Mouse (Mus musculus) heart, embryonic 16.5 days (tissue): ENCODE results near the gene Cyp2d22. TPM values are rescaled to one million over a fixed set of nuclear protein-coding genes. Genes with fewer than 3 reads are reported as not detected.

ENCODE experiments used
- ATAC-seq: fragments of 200-750 bp; cut with Nextera tagmentation; replicated peaks from 2 replicates; pipeline ENCODE4 v1.8.0; 2017; ENCODE audit warnings: moderate number of reproducible peaks; ENCODE audit not compliant: insufficient read depth, low FRiP score; ENCODE audit errors: extremely low read depth
- H3K27ac ChIP-seq: fragments of 300-500 bp; sonication (generic); 2 replicates; pipeline ENCODE4 v1.5.1; 2014; ENCODE audit warnings: mild to moderate bottlenecking, low read length, control low read depth, moderate library complexity
- H3K27me3 ChIP-seq: fragments of 300-500 bp; sonication (generic); 2 replicates; pipeline ENCODE4 v1.6.1; 2014; ENCODE audit warnings: low read length, mixed read lengths; ENCODE audit not compliant: control insufficient read depth, insufficient read depth
- H3K36me3 ChIP-seq: fragments of 300-500 bp; sonication (generic); 2 replicates; pipeline ENCODE4 v1.6.1; 2014; ENCODE audit not compliant: control insufficient read depth, insufficient read depth
- H3K4me1 ChIP-seq: fragments of 300-500 bp; sonication (generic); 2 replicates; pipeline ENCODE4 v1.6.1; 2014; ENCODE audit warnings: low read length, mixed read lengths; ENCODE audit not compliant: control insufficient read depth, insufficient read depth
- H3K4me2 ChIP-seq: fragments of 300-500 bp; sonication (generic); 2 replicates; pipeline ENCODE4 v1.6.1; 2014; ENCODE audit warnings: low read depth, mild to moderate bottlenecking, control low read depth, low read length
- H3K4me3 ChIP-seq: fragments of 300-500 bp; sonication (generic); 2 replicates; pipeline ENCODE4 v1.5.1; 2014; ENCODE audit warnings: mild to moderate bottlenecking, control low read depth, low read length
- H3K9ac ChIP-seq: fragments of 300-500 bp; sonication (generic); 2 replicates; pipeline ENCODE4 v1.6.1; 2014; ENCODE audit warnings: low read length, control low read depth
- H3K9me3 ChIP-seq: fragments of 300-500 bp; sonication (generic); replicated peaks from 2 replicates; pipeline ENCODE4 v1.6.1; 2016; ENCODE audit warnings: low read length; ENCODE audit not compliant: control insufficient read depth
- WGBS: fragments of 180-500 bp; shearing (Covaris S2); extraction: QIAGEN DNeasy Blood & Tissue Kit; methylation state at CpG from one replicate; pipeline ENCODE4 v1.1.7; 2014; 5-methylcytosine and 5-hydroxymethylcytosine counted together
- polyA plus RNA-seq: library from polyadenylated mRNA; unstranded; fragments of >200 nt; fragmentation: Nextera tagmentation; extraction: Ambion mirVana; gene quantifications from 2 replicates; pipeline ENCODE4 v1.2.1, GENCODE M21; 2015

Gene Cyp2d22
- polyA plus RNA-seq, 1 experiment from 2014 or later: 13.6 TPM

DNA sequence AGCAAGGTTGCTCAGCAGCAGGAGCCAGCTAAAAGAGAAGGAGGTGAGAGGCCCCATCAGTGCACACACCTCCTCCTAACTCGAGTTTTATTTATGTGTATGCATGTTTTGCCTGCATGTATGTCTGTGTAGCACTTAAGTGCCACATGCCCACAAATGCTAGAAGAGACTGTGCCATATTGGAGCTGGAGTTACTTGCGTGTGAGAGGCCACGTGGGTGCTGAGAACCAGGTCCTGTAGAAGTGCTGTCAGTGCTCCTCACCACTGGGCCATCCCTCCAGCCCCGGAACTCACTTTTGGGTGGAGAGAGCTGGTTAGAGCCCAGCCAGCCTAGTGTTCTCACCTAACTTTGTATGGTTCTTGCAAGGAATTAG, 32.8 kb downstream of the Cyp2d22 start:
- WGBS: 71% methylated on average over 4 of the region's 4 CpGs
- ATAC-seq: no peak
- peak overlapping the region; percentile 91 for H3K27ac ChIP-seq

DNA sequence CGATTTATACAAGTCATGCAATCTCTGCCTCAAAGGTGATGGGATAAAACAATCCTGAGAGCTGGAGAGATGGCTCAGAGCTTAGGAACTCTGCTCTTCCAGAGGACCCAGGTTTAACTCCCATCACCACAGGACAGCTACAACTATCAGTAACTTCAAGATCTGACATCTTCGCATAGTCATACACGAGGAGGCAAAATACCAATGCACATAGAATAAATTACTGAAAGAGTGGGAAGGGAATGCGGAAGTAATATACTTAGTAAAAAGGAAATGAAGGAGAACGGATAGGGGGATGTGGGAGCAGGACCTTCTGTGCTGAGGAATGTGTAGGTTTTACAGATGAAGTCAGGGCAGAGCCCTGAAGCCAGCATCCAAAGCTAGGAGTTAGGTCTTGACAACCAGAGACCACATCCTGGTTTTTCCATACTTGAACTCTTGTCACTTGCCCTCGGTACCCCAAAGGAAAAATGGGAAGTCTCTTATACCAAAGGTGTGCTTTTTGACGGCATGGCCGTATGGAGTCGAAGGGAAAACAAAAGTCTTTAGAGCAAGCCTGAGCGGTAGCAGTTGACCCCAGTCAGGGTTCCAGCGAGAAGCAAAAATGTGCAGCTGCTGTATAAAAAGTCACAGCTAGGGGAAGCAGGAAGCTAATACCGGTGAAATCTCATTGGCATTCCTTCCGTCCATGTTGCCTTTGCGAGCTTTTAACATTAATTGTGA, 33.3 kb downstream of the Cyp2d22 start:
- H3K27ac ChIP-seq: peak overlapping the region; percentile 91
- 40% methylated on average over 14 of the region's 14 CpGs for WGBS
- H3K36me3 ChIP-seq: peaks cover 33% of the 10 kb centered on the region
- peaks cover 20% of the 10 kb centered on the region for H3K4me1 ChIP-seq
- no peaks in the 10 kb centered on the region for H3K27me3 ChIP-seq
- peak overlapping the region; percentile 86 for H3K4me3 ChIP-seq
- H3K9me3 ChIP-seq: no peaks in the 10 kb centered on the region
- ATAC-seq: no peak
- peak overlapping the region; percentile 97 for H3K4me2 ChIP-seq
- H3K9ac ChIP-seq: peak overlapping the region; percentile 92

More for the DNA sequence above, 32.8 kb downstream of the Cyp2d22 start:
- Histone ChIP-seq H3K36me3 (peaks cover 33% of the 10 kb centered on the region), H3K9me3 (no peaks in the 10 kb centered on the region), H3K4me1 (peaks cover 20% of the 10 kb centered on the region), H3K4me2 (peak overlapping the region; percentile 97), H3K9ac (peak overlapping the region; percentile 92), H3K27me3 (no peaks in the 10 kb centered on the region), H3K4me3 (peak overlapping the region; percentile 86)

DNA sequence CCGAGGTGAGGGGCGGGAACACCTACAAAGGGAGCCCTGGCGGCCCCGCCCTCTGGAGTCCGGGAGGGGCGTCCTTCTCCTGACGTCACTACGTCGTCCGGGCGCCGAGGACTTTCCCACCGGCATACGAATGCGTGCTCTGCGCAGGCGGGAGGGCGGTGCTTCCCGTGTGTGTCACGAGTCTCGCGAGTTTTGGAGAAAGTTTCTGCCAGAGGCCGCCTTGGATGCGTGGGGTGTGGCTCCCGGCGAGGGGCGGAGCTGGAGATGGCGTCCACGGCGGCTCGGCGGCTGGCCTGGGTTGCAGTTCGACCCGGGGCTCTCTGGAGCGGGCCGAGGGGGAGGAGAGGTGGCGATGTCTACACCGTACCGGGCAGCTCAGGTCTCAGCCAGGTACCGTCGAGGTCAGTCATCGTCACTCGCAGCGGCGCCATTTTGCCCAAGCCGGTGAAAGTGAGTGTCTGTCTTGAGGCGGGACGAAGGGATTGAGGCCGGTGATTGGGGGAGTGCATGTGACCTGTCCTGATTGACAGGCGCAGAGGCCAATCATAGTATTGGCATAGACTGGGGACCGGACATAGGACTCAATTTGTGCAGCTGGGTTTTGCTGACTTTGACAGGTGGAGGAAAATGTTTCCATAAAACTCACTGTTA, 34.1 kb downstream of the Cyp2d22 start:
- H3K9me3 ChIP-seq: no peaks in the 10 kb centered on the region
- H3K27ac ChIP-seq: peak overlapping the region; percentile 91
- H3K4me2 ChIP-seq: peak overlapping the region; percentile 97
- ATAC-seq: peak; percentile 96
- no peaks in the 10 kb centered on the region for H3K27me3 ChIP-seq
- H3K9ac ChIP-seq: peak overlapping the region; percentile 92
- H3K36me3 ChIP-seq: peaks cover 31% of the 10 kb centered on the region
- H3K4me1 ChIP-seq: peaks cover 26% of the 10 kb centered on the region
- WGBS: under 1% methylated on average over 51 of the region's 51 CpGs
- H3K4me3 ChIP-seq: peak overlapping the region; percentile 86

DNA sequence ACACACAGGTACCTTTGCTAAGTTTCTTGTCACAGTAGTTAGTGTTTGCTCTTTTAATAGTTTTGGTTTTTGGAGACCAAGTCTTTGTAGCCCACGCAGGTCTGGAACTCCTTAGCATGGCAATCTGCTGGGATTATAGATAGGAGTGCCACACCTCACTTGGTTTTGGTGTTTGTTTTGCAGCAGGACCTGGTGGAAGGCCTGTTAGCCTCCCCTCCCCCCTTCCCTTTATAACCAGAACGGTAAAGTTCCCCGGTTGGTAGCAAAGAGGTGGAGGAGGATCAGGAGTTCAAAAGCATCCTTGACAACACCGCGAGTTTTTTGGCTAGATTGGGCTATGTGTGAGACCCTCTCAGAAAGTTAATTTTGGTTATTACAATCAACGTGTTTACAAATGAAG, 35.1 kb downstream of the Cyp2d22 start:
- Histone ChIP-seq H3K4me1 (peaks cover 31% of the 10 kb centered on the region), H3K9ac (no peak overlapping the region), H3K9me3 (no peaks in the 10 kb centered on the region), H3K27ac (peak overlapping the region; percentile 41; the same call in 1 of the 2 replicates), H3K4me2 (no peak overlapping the region), H3K27me3 (no peaks in the 10 kb centered on the region), H3K4me3 (no peak overlapping the region), H3K36me3 (peaks cover 22% of the 10 kb centered on the region)
- no peak for ATAC-seq
- WGBS: 80% methylated on average over 6 of the region's 6 CpGs

DNA sequence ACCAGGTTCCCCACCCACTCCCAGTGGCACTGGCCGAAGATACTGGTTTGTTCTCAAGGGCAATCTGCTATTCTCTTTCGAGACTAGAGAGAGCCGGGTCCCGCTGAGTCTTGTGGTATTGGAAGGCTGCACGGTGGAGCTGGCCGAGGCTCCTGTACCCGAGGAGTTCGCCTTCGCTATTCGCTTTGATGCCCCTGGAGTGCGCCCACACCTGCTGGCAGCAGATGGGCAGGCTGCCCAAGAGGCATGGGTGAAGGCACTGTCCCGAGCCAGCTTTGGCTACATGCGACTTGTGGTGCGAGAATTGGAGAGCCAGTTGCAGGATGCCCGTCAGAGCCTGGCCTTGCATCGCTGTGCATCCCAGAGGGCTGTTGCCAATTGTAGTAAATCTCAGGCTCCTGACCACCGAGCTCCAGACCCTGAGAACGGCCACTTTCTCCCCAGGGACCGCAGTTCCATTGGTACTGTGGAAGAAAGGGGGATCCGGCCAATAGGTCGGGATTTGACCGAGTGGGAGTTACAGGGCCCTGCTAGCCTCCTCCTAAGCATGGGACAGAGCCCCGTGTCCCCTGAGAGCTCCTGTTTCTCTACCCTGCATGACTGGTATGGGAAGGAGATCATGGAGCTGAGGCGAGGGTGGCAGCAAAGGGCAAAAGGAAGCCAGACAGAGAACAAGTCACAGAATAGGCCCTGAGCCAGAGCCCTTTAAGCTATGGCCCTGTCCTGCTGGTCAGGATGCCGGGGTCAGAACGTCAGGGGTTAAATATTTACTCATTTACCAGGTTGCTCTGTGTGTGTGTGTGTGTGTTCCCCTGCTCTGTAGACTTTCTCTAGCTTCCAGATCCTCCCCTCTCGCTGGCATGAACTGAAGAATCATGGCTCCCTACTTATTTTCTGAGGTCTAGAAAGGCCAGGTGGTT, 36.4 kb downstream of the Cyp2d22 start:
- no peak overlapping the region for H3K27ac ChIP-seq
- H3K4me1 ChIP-seq: peaks cover 31% of the 10 kb centered on the region
- no peaks in the 10 kb centered on the region for H3K9me3 ChIP-seq
- no peak overlapping the region for H3K9ac ChIP-seq
- H3K4me3 ChIP-seq: no peak overlapping the region
- no peak overlapping the region for H3K4me2 ChIP-seq
- WGBS: 88% methylated on average over 27 of the region's 27 CpGs
- H3K27me3 ChIP-seq: no peaks in the 10 kb centered on the region
- no peak for ATAC-seq
- H3K36me3 ChIP-seq: peaks cover 9% of the 10 kb centered on the region

DNA sequence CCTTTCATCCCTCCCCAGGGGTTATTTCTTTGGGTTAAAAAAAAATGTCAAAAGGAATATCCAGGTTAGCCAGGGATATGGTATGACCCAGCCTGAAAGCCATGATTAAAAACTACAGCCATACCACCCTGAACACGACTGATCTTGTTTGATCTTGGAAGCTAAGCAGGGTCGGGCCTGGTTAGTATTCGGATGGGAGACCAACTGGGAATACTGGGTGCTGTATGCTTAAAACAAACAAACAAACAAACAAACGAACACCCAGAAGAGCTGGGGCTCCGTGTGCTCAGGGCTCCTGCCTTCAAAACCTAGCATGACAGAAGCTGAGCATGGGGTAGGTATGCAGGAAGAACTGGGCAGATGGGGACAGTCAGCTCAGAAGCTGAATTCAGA, 37.5 kb downstream of the Cyp2d22 start:
- Histone ChIP-seq H3K4me2 (peak overlapping the region; percentile 76), H3K4me1 (peaks cover 36% of the 10 kb centered on the region), H3K36me3 (no peaks in the 10 kb centered on the region), H3K9me3 (no peaks in the 10 kb centered on the region), H3K9ac (peak overlapping the region; percentile 87), H3K27me3 (no peaks in the 10 kb centered on the region), H3K4me3 (peak overlapping the region; percentile 64; the same call in 1 of the 2 replicates), H3K27ac (peak overlapping the region; percentile 86)
- no peak for ATAC-seq
- 73% methylated on average over 5 of the region's 5 CpGs for WGBS

DNA sequence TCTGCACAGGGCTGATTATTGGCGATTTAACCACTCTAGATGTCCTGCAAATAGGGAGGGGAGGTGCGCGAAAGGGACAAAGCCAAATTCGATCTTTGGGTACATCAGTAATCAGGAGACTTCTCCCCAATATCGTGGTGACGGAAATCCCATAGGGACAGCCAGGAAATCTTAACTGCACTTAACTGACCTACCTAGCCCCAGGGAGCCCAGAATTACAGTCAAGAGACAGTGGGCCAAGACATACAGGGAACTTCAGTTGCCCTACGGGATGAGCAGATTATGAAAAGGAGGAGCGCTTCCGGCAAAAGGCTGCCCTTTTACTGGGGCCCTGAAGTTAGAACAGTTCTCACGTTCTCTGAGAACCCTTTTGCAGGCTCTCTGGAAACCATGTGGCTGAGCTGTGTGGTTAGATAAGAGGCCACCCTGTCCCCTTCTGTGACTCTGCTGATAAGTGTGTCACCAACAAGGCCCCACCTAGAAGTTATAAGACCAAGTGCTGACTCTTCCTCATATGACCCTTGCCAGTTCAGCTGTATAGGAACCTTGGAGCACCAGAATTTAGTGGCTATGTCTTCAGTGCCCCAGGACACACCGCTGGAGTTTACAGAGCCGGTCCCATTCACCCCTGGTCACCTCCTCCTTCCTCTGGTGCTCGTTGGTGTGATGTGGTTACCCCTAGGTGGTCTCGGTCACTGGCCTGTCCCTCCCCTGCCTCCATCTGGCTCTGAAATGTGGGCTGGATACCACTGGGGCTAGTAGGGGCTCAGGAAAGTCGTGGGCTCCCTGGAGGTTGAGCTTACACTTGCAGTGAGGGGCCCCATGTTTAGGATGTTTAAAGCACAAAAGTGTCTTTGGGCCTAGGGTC, 38.2 kb downstream of the Cyp2d22 start:
- Histone ChIP-seq H3K4me1 (peaks cover 33% of the 10 kb centered on the region), H3K27me3 (no peaks in the 10 kb centered on the region), H3K4me2 (peak overlapping the region; percentile 76), H3K9ac (peak overlapping the region; percentile 87), H3K36me3 (no peaks in the 10 kb centered on the region; the same call in 1 of the 2 replicates), H3K9me3 (no peaks in the 10 kb centered on the region), H3K27ac (peak overlapping the region; percentile 86), H3K4me3 (peak overlapping the region; percentile 64)
- no peak for ATAC-seq
- 35% methylated on average over 15 of the region's 15 CpGs for WGBS

DNA sequence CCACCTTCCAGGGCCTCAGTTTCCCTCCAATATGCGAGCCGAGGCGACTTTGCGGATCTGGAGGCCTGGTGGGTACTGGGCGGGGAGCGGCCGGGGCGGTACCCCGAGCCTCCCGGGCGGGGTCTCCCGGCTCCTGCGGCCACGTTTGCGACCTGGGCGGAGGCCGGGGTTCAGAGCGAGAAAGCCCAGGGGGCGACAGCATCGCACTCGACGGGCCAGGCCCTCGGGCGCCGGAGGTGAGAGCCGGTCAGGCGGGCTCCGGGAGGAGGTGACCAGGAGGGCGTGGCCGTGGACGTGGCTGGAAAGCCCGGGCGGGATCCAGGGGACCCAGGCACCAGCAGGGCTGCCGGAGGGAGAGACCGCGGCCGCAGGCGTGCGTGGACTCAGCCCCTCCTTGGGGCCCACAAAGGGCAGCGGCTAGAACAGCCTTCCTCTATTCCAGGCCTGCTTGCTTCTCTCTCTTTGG, 39.0 kb downstream of the Cyp2d22 start:
- ATAC-seq: 0 out of 2 replicates have a peak, but pooled peaks have one; percentile 3
- H3K9me3 ChIP-seq: no peaks in the 10 kb centered on the region
- peak overlapping the region; percentile 76 for H3K4me2 ChIP-seq
- peak overlapping the region; percentile 86 for H3K27ac ChIP-seq
- H3K4me1 ChIP-seq: peaks cover 29% of the 10 kb centered on the region
- H3K27me3 ChIP-seq: no peaks in the 10 kb centered on the region
- H3K9ac ChIP-seq: peak overlapping the region; percentile 87
- H3K36me3 ChIP-seq: peaks cover 5% of the 10 kb centered on the region
- WGBS: 2% methylated on average over 40 of the region's 40 CpGs
- H3K4me3 ChIP-seq: peak overlapping the region; percentile 64
